Mouse (Mus musculus): ENCODE data around the gene H2-Ke6. TPM values are rescaled to one million over a fixed set of nuclear protein-coding genes. Genes with fewer than 3 reads are reported as not detected.
A peak's percentile ranks its signal among the peaks of the same experiment; 100 is the strongest.

Gene H2-Ke6
- total and polyA plus RNA-seq, 3 experiments: 20.8 to 47.1 (median 31.7) TPM

GRCm38 (mm10) chr17:34000150-34000537 is 27.7 kb downstream of the H2-Ke6 start, which contains the start of gene H2-K1:
TSS of gene H2-K1 (minus strand) at chr17:34000347.
- Histone ChIP-seq H3K79me2 (replicated peaks; ENCODE audit: control insufficient read depth, extremely low read depth, insufficient read depth, poor library complexity, severe bottlenecking) (peaks cover 23% of the 10 kb centered on the region), H3K4me2 (ENCODE audit: insufficient read depth, low read depth, poor library complexity, severe bottlenecking) (peak within 1 kb of the TSS; percentile 74; the same call in 1 of the 2 replicates), H3K9me3 (replicated peaks; ENCODE audit: low read length) (no peaks in the 10 kb centered on the region), H3K27me3 (replicated peaks) (no peaks in the 10 kb centered on the region), H3K4me1 (ENCODE audit: control insufficient read depth in 1 of 2, insufficient read depth in 2 of 2) (peaks cover 16 to 31% of the 10 kb centered on the region in 2 experiments), H3K9ac (ENCODE audit: insufficient read depth, low read depth) (peak within 1 kb of the TSS; percentile 100), H3K4me3 (replicated peaks in 1 of 3; ENCODE audit: low read depth in 2 of 3, low read length in 2 of 3, poor library complexity in 1 of 3) (peak within 1 kb of the TSS; percentile 66 to 99 (median 71)), H3K27ac (ENCODE audit: insufficient read depth, low read depth) (peak within 1 kb of the TSS; percentile 69), H3K36me3 (replicated peaks in 1 of 2; ENCODE audit: control insufficient read depth in 1 of 2, insufficient read depth in 1 of 2, low read length in 1 of 2) (peaks cover 31 to 33% of the 10 kb centered on the region in 2 experiments)
- DNase-seq (ENCODE audit: extremely low read depth): peak; percentile 97
- in situ Hi-C loops (cut with MboI; ENCODE audit: low pct_ligation_motif_present, low pct_unique_long_range_greater_than_20kb, low sequenced_read_pairs) (loop anchor here (5.0 kb wide), 1 partner anchor 1262 kb away; the partner anchor contains the start of gene H2-D1), dilution Hi-C loops (cut with MboI; ENCODE audit: extremely low pct_ligation_motif_present, extremely low pct_unique_long_range_greater_than_20kb, low sequenced_read_pairs) (no loop called here)
- no peak for TF ChIP-seq RAD21 (IDR thresholded peaks at IDR 0.05; ENCODE audit: low read depth, low read length)
- TF ChIP-seq RCOR1 (conservative IDR thresholded peaks at IDR 0.05; ENCODE audit: low read depth, low read length): no peak
- peak; percentile 59 for TF ChIP-seq TCF12 (IDR thresholded peaks at IDR 0.05; ENCODE audit: low read depth, low read length)
- TF ChIP-seq EP300 (IDR thresholded peaks at IDR 0.05; ENCODE audit: low read length): 0 out of 2 replicates have a peak, but pooled peaks have one; percentile 28
- TF ChIP-seq UBTF (IDR thresholded peaks at IDR 0.05; ENCODE audit: low read depth, low read length): no peak
- peak; percentile 93 for TF ChIP-seq ZMIZ1 (IDR thresholded peaks at IDR 0.05; ENCODE audit: low read depth, low read length)
- no peak for TF ChIP-seq CHD1 (IDR thresholded peaks at IDR 0.05; ENCODE audit: low read depth, low read length)
- TF ChIP-seq MAX (IDR thresholded peaks at IDR 0.05; ENCODE audit: low read length): no peak
- peak; percentile 91; the same call in 1 of the 2 replicates for TF ChIP-seq TBP (conservative IDR thresholded peaks at IDR 0.05; ENCODE audit: low read depth, low read length)
- TF ChIP-seq USF2 (conservative IDR thresholded peaks at IDR 0.05; ENCODE audit: low read depth, low read length): no peak
- peak; percentile 93 for TF ChIP-seq NELFE (IDR thresholded peaks at IDR 0.05; ENCODE audit: low read depth, low read length)
- TF ChIP-seq ELF1 (IDR thresholded peaks at IDR 0.05; ENCODE audit: low read depth, low read length): no peak
- TF ChIP-seq MXI1 (IDR thresholded peaks at IDR 0.05; ENCODE audit: low read depth, low read length): 0 out of 2 replicates have a peak, but pooled peaks have one; percentile 21
- peak; percentile 88 for TF ChIP-seq IRF4 (IDR thresholded peaks at IDR 0.05; ENCODE audit: low read depth, low read length)
- TF ChIP-seq ETS1 (conservative IDR thresholded peaks at IDR 0.05; ENCODE audit: low read depth, low read length): peak; percentile 65
- peak; percentile 92 for TF ChIP-seq POLR2A (IDR thresholded peaks at IDR 0.05; ENCODE audit: low read depth, low read length)
- no peak for TF ChIP-seq E2F4 (IDR thresholded peaks at IDR 0.05; ENCODE audit: insufficient replicate concordance, low read depth, low read length)
- TF ChIP-seq MYC (IDR thresholded peaks at IDR 0.05; ENCODE audit: low read depth, low read length): peak; percentile 21; the same call in 1 of the 2 replicates
- peak; percentile 96 for TF ChIP-seq CHD2 (IDR thresholded peaks at IDR 0.05; ENCODE audit: low read length)
